Mouse (Mus musculus) urinary bladder, postnatal 36 days (tissue): Measurements from ENCODE around the gene B3gnt3.

ENCODE experiments used
- DNase-seq, 2 experiments: peaks; one replicate each; pipeline ENCODE4 v3.0.0; 2022; ENCODE audit warnings: low spot score in 2 of 2, mixed read lengths in 1 of 2

Gene B3gnt3

GRCm38 (mm10) chr8:71678216-71678615, 23.4 kb downstream of the B3gnt3 start:
- DNase-seq = no peak

DNA sequence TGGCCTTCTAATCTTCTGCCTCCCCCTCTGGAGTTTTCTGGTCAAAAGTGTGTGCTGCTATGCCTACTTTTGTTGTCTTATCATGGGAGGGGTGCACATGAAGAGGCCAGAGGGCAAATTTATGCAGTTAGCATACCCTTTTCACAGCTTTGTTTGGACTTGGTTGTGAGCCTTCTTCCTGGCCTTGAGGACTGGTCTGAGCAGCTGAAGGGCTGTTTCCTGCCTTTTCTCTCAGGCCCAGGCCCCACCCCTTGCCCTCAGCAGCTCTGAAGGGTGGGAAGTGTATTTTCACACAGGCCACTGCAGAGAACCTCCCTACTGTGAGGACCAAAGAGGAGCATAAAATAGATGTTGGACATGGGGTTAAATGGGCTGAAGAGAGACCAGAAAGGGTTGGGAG, 24.0 kb downstream of the B3gnt3 start:
- DNase-seq = no peak

DNA sequence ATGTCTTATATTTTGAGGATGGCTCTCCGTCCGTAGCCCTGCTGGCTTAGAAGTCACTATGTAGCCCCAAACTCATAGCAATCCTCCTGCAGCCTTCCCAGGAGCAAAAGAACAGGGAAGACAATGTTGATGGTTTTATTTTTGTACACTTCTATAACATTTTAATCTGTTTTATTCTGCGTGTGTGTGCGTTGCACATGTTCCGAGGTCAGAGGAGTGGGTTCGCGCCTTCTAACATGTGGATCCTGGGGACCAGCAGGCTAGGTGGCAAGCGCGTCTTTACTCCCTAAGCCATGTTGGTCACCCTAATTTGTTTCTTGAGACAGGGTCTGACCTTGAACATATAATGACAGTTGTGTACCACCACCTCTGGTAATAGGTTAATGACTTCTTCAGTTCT, 24.8 kb downstream of the B3gnt3 start:
- no peak for DNase-seq

DNA sequence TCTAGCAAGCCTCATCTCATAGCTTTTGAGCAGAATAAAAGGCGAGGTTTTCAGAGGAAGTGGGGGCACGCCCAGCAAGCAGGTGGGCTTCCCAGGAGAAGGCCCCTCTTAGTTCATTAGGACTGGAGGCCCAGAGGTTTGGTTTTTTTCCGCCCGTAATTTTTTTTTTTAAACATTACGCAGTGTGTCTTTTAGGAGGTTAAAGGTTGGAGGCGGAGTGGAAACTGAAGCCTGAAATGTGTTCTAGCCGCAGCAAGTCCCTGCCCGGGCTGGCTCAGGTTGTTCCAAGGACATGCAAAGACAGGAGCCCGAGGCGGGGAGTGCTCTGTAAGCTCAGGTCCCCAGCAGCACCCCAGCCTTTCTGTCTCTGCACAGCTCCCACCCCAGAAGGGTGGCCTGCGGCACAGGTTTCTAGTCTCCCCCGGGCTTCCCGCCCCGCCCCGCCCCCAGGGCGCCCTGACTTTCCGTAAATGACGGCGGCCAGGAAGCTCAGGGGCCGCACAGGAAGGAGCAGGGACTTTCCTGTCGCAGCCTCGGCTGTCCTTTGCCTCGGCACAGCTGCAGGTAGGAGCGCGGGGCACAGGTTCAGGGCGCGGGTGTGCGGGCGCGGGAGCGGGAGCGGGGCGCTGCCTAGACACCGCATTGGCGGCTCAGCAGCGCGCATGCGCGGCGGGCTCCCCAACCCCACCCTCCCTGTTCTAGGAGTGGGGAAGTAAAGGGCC, 25.4 kb downstream of the B3gnt3 start, which contains the start of gene Jak3:
Jak3 (plus strand) TSS at position 277 of the 722 bp plus-strand sequence.
- DNase-seq = peak; percentile 55 to 67

- no peak for DNase-seq
These were observed 26.1 kb downstream of the B3gnt3 start for GRCm38 (mm10) chr8:71675456-71676019.

- DNase-seq = no peak
These were observed 27.5 kb downstream of the B3gnt3 start for GRCm38 (mm10) chr8:71674071-71674470.

- DNase-seq = no peak
These were observed 29.3 kb downstream of the B3gnt3 start for GRCm38 (mm10) chr8:71672168-71672735.

DNA sequence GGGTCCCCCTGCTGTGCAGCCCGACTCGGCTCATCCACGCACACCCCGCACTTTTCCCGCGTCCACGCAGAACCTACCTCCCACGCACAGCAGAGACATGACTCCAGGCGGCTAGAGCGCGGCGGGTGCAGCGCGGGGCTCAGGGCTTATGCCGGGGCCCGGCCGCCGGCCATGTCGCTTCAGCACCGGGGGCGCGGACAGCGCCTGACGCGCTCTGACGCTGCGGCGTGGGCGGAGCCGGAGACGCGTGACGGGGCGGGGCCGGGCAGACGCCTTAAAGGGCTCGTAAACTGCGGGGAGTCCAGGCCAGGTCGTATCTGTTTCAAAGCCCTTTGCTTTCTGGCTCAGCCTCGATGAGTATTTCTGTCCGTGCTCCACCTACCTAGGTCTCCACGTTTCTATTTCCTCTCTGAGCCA, 30.0 kb downstream of the B3gnt3 start, which contains the start of gene Unc13a:
Unc13a (minus strand) TSS at position 209 of the 417 bp plus-strand sequence.
- DNase-seq = peak; percentile 83 to 88

DNA sequence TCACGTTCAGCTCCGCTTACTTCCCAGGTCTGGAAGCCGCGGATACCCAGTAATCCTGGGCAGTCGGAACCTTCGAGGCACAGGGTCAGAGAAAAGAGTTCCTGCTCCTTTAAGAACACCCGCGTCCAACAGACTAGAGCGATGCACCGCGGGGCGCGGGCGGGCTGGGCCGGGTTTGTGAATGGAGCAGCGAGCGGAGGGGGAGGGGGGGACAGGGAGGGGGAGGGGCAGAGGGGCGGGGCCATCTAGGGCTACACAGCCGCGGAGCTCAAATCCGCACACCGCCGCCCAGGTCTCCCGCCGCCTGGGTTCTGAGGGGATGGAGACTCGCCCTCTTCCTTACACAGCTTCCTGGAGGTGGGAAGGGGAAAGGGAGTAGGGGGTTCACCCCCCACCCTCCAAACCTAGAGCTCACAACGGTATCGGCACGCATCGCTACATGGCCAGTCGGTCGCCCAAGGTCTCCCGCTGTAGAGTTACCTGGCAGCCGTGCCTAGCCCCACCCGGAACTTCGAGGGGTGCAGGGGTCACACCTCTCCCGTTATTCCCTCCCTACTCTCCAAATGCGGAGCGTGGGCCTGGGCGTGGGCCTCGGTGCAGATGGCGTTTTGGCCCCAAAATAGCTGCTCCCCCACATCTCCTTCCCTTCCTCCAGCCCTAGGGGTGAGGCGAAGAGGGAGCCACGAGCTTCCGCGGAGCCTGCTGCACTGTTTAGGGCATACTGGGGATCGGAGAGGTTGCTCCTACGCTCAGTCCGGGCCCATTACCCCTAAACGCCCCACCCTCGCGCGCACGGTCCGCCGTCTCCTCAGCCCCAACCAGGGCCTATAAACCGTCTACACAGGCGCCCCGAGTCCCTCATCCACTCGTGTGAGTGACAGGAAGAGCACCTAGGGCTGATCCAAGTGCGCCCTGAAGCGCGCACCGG, 30.7 kb downstream of the B3gnt3 start:
- DNase-seq = no peak

DNA sequence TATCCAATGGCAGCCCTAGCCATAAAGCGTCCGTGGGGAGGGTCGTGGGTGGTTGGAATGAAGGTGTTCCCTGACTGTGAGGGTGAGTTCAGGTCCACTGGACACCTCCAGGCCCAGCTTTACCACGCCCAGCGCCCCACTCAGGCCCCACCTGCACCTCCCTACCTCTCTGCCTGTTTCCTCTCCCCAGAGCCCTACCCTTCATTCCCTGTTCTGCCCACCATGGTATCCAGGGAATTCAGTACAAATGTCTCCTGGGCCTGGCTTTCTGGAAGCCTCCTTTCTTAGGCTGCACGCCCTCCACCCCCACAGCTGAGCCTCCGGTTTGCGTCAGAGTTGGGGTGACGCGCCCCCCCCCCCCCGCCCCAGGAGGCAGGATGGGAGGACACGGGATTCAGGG, 31.4 kb downstream of the B3gnt3 start:
- no peak for DNase-seq

GRCm38 (mm10) chr8:71668220-71668975, 33.2 kb downstream of the B3gnt3 start:
- no peak for DNase-seq

- DNase-seq = no peak
These were observed 34.3 kb downstream of the B3gnt3 start for GRCm38 (mm10) chr8:71667256-71667655.

DNA sequence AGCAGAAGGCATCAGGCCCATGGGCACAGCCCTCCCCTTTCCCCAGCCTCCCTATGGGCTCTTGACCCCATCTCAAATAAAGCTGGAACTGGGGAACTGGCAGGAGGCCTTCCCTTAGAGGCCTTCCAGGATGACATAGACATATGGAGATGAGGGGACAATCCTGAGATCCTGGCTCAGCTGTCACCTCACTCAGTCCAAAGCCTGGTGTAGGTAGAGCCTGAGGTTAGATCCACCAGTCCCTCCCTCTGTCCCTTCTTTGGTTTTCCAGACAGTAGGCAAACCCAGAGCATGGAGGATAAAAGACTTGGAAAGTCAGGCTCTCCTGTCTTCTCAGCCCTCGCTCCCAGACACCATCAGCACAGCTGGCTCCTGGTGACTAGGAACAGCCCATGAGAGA, 34.7 kb downstream of the B3gnt3 start:
- no peak for DNase-seq

- DNase-seq = peak; percentile 41 to 65
These were observed 36.1 kb downstream of the B3gnt3 start for GRCm38 (mm10) chr8:71665331-71666130.

- DNase-seq = peak; percentile 79 to 83
These were observed 41.1 kb downstream of the B3gnt3 start for GRCm38 (mm10) chr8:71660325-71661120.

DNA sequence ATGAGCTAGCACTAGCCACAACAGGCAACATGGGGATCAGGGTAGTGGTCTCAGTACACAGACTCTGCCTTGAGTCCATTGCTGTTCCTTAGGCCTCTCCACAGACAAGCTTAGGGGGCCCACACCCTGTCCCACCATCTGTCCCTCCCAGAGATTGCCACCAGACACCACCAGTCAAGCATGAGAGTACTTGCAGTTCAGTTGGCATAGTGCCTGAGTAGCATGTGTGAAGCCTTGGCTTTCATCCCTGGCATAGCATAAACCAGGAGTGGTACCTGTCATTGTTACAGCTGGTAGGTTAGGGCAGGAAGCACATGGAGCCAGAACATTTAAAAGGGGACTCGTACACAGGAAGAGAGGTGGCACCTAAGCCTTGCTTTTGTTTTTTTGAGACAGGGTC, 41.8 kb downstream of the B3gnt3 start:
- no peak for DNase-seq

DNA sequence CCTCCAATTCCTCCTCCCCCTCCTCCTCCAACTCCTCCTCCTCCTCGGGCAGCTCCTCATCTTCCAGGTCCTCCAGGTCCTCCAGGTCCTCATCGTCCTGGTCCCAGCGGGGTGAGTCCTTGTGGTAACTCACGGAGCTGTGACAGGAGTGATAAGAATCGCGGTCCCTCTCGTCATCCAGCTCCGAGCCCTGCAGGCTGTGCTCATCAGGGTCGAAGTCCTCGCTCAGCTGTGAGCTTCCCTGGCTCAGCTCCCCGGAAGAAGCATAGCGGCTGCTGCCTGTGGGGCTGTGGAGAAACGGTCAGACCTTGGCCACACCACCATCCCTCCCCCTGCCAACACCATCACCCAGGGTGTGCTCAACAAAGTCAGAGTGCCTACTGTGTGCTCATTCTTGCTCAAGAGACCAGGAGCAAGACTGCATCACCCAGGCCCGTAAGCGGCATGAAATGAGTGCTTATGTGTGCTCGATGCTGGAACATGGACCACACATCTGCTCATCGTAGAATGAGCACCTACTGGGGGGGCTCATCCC, 43.0 kb downstream of the B3gnt3 start:
- no peak for DNase-seq

GRCm38 (mm10) chr8:71657816-71658215, 43.8 kb downstream of the B3gnt3 start:
- DNase-seq = no peak

DNA sequence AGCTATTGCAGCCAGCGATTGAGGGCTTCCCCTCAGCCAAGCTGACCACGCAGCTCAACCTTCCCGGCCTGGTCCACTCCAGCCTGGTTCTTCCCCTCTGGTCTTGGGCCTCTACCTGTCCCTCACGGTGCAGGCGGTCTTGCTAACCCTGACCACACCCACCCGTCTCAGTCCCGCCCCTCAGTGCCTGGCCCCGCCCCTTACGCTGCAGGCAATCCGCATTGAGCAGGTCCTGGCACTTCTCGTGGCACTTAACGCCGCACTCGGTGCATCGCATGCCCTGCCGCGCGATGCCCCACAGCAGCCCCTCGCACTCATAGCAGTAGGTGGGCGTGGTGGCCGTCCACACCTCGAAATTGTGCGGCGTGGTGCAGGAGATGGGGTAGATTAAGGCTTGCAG, 47.0 kb downstream of the B3gnt3 start:
- no peak for DNase-seq
